In the genomic region with DNA sequence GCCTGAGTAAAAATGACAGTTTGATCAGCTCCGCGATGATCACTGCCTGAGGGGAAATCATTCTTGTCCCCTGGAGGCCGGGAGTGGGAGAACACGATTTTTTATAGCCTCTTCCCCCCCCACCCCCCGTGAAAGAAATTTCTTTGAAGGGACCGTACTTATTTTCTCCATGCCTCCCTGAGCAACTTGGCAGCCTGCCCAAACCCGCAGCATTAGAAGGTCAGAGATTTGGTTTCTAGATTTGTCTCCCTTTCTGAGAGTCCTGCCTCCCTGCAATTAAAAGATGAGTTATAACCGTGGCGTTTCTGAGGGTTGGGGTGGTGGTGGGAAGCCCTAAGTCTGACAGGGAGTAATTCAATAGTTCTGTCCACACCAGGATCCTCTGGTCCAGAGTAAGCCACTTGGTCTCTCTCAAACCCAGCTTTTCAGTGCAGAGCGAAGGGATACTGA, we compare ENCODE assay signal across 10 mouse cellular contexts. TPM values are rescaled to one million over a fixed set of nuclear protein-coding genes. Genes with fewer than 3 reads are reported as not detected.
DNase-seq lines count a peak whose midpoint lies in the region; ATAC-seq and TF ChIP-seq lines count a peak whose summit lies in the region.
"Had no signal": no experiment of that assay in that cellular context is flagged by ENCODE, and none has a peak within 500 bp of the region (broad histone marks: within the 10 kb centered on the region; RNA-seq: fewer than 3 reads in every experiment).

No protein-coding gene starts in this region.

- H3K9me3 ChIP-seq in forebrain, postnatal 0 days (ENCODE audit: low read length) = no peaks in the 10 kb centered on the region

- DNase-seq in layer of hippocampus, postnatal 10 days (ENCODE audit: low spot score in 2 of 2) = peak; percentile 16 to 31
- no peak for DNase-seq in layer of hippocampus, adult 9-10 months (ENCODE audit: low spot score)
- peak; percentile 37 to 38 for DNase-seq in adrenal gland, adult 18-20 months (ENCODE audit: low spot score in 2 of 2)
- peak; percentile 18 for DNase-seq in forebrain, postnatal 0 days
- peak; percentile 53 to 79 for DNase-seq in kidney, postnatal 36 days
- peak; percentile 64 for DNase-seq in ovary, adult 18-20 months (ENCODE audit: low spot score)
- DNase-seq in left cerebral cortex, adult 9 months (ENCODE audit: low spot score in 2 of 2) = no peak
- DNase-seq in thymus, postnatal 0 days (ENCODE audit: low spot score) = no peak

- H3K4me1 ChIP-seq in forebrain, postnatal 0 days (ENCODE audit: insufficient read depth) = no peaks in the 10 kb centered on the region

- H3K9ac ChIP-seq in forebrain, postnatal 0 days = no peak overlapping the region

- ATAC-seq in forebrain, postnatal 0 days = no peak

- no peak overlapping the region for H3K4me2 ChIP-seq in forebrain, postnatal 0 days (ENCODE audit: low read depth)

- H3K27ac ChIP-seq in forebrain, postnatal 0 days (ENCODE audit: low read depth, low read length) = no peak overlapping the region

- H3K36me3 ChIP-seq in forebrain, postnatal 0 days (ENCODE audit: insufficient read depth) = no peaks in the 10 kb centered on the region

- WGBS in forebrain, postnatal 0 days = 17% methylated on average over 10 of the region's 10 CpGs

- no peak for TF ChIP-seq CTCF in forebrain, postnatal 0 days (IDR thresholded peaks at IDR 0.05; ENCODE audit: low read depth)

- no peaks in the 10 kb centered on the region for H3K27me3 ChIP-seq in forebrain, postnatal 0 days (ENCODE audit: insufficient read depth, low read length)

- H3K4me3 ChIP-seq in forebrain, postnatal 0 days (ENCODE audit: low read depth, low read length) = no peak overlapping the region

RNA-seq across cellular contexts. Expression of gene Gm5426, which starts 11.9 kb away (rescaled TPM):
- not detected for total RNA-seq in layer of hippocampus, postnatal 10 days (2021)
- total RNA-seq in adrenal gland, adult 18-20 months (2021) = not detected
- not detected in 2 replicates for total RNA-seq in forebrain, postnatal 0 days (2014; rRNA removed)
- polyA plus RNA-seq in forebrain, postnatal 0 days (2015; fragmentation: Nextera tagmentation; extraction: Ambion mirVana) = not detected in 2 replicates
- polyA plus RNA-seq in thymus, postnatal 0 days (2015; fragmentation: Nextera tagmentation; extraction: Ambion mirVana) = not detected in 2 replicates
- total RNA-seq: hematopoietic stem cell, adult 5-6 weeks had no signal
- polyA plus RNA-seq: stomach, embryonic 14.5 days had no signal

Comparison
In these comparisons a context has a peak if more than half of its experiments do, and no peak if none do; other contexts are left out.
1. DNase-seq: peak in layer of hippocampus, postnatal 10 days (2 of 2), adrenal gland, adult 18-20 months (2 of 2), forebrain, postnatal 0 days (single experiment), kidney, postnatal 36 days (2 of 2) and ovary, adult 18-20 months (single experiment); none in layer of hippocampus, adult 9-10 months (single experiment), left cerebral cortex, adult 9 months (0 of 2) and thymus, postnatal 0 days (single experiment).